Mouse (Mus musculus): Measurements from ENCODE around the gene Gm11011. TPM values are rescaled to one million over a fixed set of nuclear protein-coding genes. Genes with fewer than 3 reads are reported as not detected.

Gene Gm11011
- polyA plus RNA-seq, 1 experiment from 2014 or later = not detected

DNA sequence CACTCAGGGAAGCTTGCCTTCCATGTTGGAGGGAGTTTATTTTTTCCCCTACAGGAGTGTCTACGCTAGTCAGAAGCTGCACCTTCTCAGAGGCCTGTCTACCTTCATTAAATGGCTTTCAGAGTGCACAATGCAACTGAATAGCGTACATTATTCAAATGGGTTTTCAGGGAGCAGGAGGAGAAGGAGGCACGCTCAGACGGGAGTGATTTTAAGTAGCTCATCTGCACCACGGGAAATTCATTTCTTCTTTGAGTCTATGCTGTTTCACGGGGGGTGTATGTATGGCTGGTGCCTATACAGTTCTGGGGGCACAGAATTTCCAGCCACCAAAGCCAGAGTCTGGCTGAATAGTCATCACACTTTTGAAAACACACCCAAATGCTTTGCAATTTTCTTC, 9.8 kb upstream of the Gm11011 start:
- no peaks in the 10 kb centered on the region for H3K36me3 ChIP-seq (ENCODE audit: control insufficient read depth, insufficient read depth, low read length)
- no peak overlapping the region for H3K4me2 ChIP-seq (ENCODE audit: low read depth, low read length)
- H3K27me3 ChIP-seq (replicated peaks; ENCODE audit: control insufficient read depth, insufficient read depth, low read length) = no peaks in the 10 kb centered on the region
- ATAC-seq = no peak
- no peaks in the 10 kb centered on the region for H3K9me3 ChIP-seq (ENCODE audit: control insufficient read depth, low read length)
- no peaks in the 10 kb centered on the region for H3K4me1 ChIP-seq (ENCODE audit: control insufficient read depth, insufficient read depth, low read length)
- no peak overlapping the region for H3K9ac ChIP-seq (ENCODE audit: low read depth, low read length)
- 84% methylated on average over 6 of the region's 6 CpGs for whole genome bisulfite sequencing
- no peak overlapping the region for H3K4me3 ChIP-seq (ENCODE audit: low read length)
- H3K27ac ChIP-seq (ENCODE audit: low read length) = no peak overlapping the region

DNA sequence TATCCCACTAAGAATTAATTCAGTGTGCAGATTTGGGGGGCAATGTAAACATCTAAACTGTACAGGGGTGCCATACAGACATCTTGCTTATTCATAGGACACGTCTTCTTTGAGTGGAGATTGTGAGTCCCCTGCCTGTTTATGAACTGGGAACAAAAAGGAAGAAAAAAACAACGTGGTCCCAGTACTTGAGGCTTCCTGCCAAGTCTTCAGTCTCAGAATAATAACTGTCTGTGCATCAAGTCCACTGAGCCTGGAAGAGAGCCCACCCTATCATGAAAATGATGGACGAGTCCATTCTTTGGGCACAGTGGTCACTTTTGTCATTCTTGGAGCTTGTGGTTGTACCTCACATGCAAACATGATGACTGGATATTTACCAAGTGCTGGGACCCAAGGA, 6.2 kb upstream of the Gm11011 start:
- no peaks in the 10 kb centered on the region for H3K36me3 ChIP-seq (ENCODE audit: control insufficient read depth, insufficient read depth, low read length)
- no peak overlapping the region for H3K27ac ChIP-seq (ENCODE audit: low read length)
- no peaks in the 10 kb centered on the region for H3K27me3 ChIP-seq (replicated peaks; ENCODE audit: control insufficient read depth, insufficient read depth, low read length)
- no peak overlapping the region for H3K9ac ChIP-seq (ENCODE audit: low read depth, low read length)
- H3K4me2 ChIP-seq (ENCODE audit: low read depth, low read length) = no peak overlapping the region
- 58% methylated on average over 3 of the region's 3 CpGs for WGBS
- H3K9me3 ChIP-seq (ENCODE audit: control insufficient read depth, low read length) = no peaks in the 10 kb centered on the region
- ATAC-seq = no peak
- H3K4me3 ChIP-seq (ENCODE audit: low read length) = no peak overlapping the region
- no peaks in the 10 kb centered on the region for H3K4me1 ChIP-seq (ENCODE audit: control insufficient read depth, insufficient read depth, low read length)

DNA sequence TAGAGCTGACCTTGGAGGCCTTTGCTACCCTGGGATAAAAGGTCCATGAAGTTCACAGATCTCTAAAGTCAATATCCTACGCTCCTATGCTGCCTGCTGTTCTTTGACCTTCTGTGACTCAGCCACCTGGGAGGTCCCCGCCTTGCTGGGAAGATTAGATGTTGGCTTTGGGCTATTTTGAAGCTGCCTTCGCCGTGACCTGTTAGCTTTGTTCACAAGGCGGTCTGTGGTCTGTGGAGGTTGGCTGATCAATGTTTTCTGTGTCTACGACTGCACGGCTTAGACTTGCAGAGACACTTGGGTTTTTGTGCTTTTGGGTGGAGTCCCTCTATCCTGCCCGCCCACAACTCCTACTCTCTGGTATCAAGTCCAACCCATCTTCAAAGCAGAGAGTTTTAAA, 2.9 kb upstream of the Gm11011 start:
- whole genome bisulfite sequencing = 73% methylated on average over 8 of the region's 8 CpGs
- H3K27me3 ChIP-seq (replicated peaks; ENCODE audit: control insufficient read depth, insufficient read depth, low read length) = no peaks in the 10 kb centered on the region
- no peak overlapping the region for H3K9ac ChIP-seq (ENCODE audit: low read depth, low read length)
- no peaks in the 10 kb centered on the region for H3K9me3 ChIP-seq (ENCODE audit: control insufficient read depth, low read length)
- H3K4me3 ChIP-seq (ENCODE audit: low read length) = no peak overlapping the region
- no peak overlapping the region for H3K4me2 ChIP-seq (ENCODE audit: low read depth, low read length)
- no peak overlapping the region for H3K27ac ChIP-seq (ENCODE audit: low read length)
- no peaks in the 10 kb centered on the region for H3K4me1 ChIP-seq (ENCODE audit: control insufficient read depth, insufficient read depth, low read length)
- H3K36me3 ChIP-seq (ENCODE audit: control insufficient read depth, insufficient read depth, low read length) = no peaks in the 10 kb centered on the region
- ATAC-seq = peak; percentile 52; the same call in 1 of the 2 replicates

DNA sequence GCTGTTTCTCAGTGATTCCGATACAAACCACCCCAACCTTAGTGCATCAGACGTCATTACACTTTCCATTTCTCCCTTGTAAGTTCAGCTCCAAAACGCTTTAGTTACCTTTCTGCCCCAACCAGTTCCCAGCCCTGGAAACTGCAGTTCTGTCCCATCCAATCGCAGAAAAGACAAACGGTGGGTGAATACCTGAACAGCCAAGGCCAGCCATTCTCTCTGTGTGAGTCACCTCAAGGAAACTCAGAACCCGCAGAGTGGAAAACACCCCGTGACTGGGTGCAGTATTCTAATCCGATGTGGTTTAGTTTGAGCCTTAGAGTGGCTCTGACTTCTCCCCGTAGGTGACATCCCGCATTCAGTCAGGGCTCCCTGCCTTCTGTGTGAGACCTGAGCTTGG, 2.2 kb upstream of the Gm11011 start:
- no peaks in the 10 kb centered on the region for H3K27me3 ChIP-seq (replicated peaks; ENCODE audit: control insufficient read depth, insufficient read depth, low read length)
- no peaks in the 10 kb centered on the region for H3K4me1 ChIP-seq (ENCODE audit: control insufficient read depth, insufficient read depth, low read length)
- no peaks in the 10 kb centered on the region for H3K9me3 ChIP-seq (ENCODE audit: control insufficient read depth, low read length)
- no peaks in the 10 kb centered on the region for H3K36me3 ChIP-seq (ENCODE audit: control insufficient read depth, insufficient read depth, low read length)
- H3K4me3 ChIP-seq (ENCODE audit: low read length) = no peak overlapping the region
- ATAC-seq = no peak
- no peak overlapping the region for H3K27ac ChIP-seq (ENCODE audit: low read length)
- WGBS = 81% methylated on average over 10 of the region's 10 CpGs
- H3K9ac ChIP-seq (ENCODE audit: low read depth, low read length) = no peak overlapping the region
- H3K4me2 ChIP-seq (ENCODE audit: low read depth, low read length) = no peak overlapping the region

DNA sequence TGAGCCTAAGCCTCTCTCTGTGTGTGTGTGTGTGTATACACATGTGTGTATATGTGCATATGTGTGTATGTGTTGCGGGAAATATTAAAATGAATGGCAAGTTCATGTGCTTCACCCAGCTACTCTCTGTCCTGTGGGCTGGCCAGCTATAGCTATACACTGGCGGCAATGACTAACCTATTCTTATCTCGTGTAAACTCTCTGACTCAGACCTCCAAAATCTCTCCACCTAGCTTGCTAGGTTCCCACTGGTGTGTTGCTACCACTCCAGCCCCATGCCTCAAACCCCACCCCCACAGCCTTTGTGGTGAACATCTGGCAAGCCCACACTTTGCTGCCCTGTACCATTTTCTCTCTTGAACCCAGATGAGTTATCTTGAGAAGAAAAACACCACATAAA, 857 bp downstream of the Gm11011 start:
- Histone ChIP-seq H3K4me3 (ENCODE audit: low read length) (no peak overlapping the region), H3K9ac (ENCODE audit: low read depth, low read length) (no peak overlapping the region), H3K27me3 (replicated peaks; ENCODE audit: control insufficient read depth, insufficient read depth, low read length) (no peaks in the 10 kb centered on the region), H3K4me1 (ENCODE audit: control insufficient read depth, insufficient read depth, low read length) (no peaks in the 10 kb centered on the region), H3K36me3 (ENCODE audit: control insufficient read depth, insufficient read depth, low read length) (no peaks in the 10 kb centered on the region), H3K4me2 (ENCODE audit: low read depth, low read length) (no peak overlapping the region), H3K9me3 (ENCODE audit: control insufficient read depth, low read length) (no peaks in the 10 kb centered on the region), H3K27ac (ENCODE audit: low read length) (no peak overlapping the region)
- ATAC-seq = no peak
- 67% methylated on average over 3 of the region's 3 CpGs for WGBS

DNA sequence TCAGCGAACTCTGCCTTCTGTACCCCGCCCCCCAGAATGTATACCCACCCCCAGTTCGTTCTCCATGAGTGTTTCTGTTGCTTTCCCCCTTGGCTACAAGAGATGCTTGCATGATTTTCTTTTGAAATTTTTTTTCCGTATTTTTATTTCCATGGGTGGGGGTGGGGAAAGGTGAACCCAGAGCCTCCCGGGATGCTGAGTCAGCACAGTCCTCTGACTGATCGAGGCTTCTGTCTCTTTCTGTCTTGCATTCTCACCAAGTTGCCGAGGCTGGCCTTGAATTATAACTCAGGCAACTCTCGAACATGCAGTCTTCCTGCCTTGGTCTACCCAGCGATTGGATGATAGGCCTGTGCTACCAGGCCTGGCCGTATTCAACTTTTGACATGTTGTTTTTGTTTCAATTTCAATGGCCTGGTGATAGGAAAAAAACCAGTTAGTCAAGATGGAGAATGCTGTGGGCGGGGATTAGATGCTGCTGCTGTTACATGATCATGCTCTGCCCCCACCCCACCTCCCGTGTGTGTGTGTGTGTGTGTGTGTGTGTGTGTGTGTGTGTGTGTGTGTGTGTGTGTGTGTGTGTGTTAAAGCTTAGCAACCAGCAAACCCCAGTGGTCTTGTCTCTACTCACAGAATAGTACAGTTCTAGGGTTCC, 1.8 kb downstream of the Gm11011 start:
- H3K36me3 ChIP-seq (ENCODE audit: control insufficient read depth, insufficient read depth, low read length) = no peaks in the 10 kb centered on the region
- no peaks in the 10 kb centered on the region for H3K27me3 ChIP-seq (replicated peaks; ENCODE audit: control insufficient read depth, insufficient read depth, low read length)
- no peaks in the 10 kb centered on the region for H3K9me3 ChIP-seq (ENCODE audit: control insufficient read depth, low read length)
- 72% methylated on average over 12 of the region's 12 CpGs for WGBS
- no peak overlapping the region for H3K27ac ChIP-seq (ENCODE audit: low read length)
- no peaks in the 10 kb centered on the region for H3K4me1 ChIP-seq (ENCODE audit: control insufficient read depth, insufficient read depth, low read length)
- no peak overlapping the region for H3K4me3 ChIP-seq (ENCODE audit: low read length)
- H3K9ac ChIP-seq (ENCODE audit: low read depth, low read length) = no peak overlapping the region
- H3K4me2 ChIP-seq (ENCODE audit: low read depth, low read length) = no peak overlapping the region
- no peak for ATAC-seq

DNA sequence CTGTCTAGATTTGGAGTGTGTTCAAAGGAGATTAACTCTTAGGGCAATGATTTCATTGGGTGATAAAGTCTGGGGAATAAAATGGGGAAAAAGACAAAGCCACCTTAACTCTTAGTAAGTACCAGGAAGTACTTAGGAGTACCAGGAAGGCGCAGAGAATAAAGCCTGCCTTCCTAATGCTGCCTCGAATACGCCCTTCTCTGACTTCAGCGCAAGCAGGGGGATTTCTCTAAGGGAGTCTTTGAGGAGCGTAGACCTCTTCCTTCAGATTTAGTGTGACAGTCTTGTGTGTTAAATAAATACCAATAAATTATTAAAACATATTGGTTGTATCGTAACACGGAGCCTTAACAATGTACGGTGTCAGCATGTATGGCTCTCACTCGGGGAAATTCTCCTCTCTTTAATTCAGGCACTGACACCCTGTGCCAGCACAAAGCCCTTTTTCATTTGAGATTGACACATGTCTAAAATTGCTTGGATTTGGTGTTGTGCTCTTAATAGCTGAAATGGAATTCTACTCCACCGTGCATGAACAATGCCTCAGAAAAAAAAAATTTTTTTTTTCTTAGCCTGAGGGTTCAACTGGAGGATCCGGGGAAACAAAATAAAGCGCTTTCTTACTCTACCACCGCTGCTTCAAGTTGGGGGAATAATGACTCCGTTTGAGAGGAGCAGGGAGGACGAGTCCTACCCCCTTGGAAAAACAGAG, 2.6 kb downstream of the Gm11011 start:
- no peak overlapping the region for H3K27ac ChIP-seq (ENCODE audit: low read length)
- no peaks in the 10 kb centered on the region for H3K9me3 ChIP-seq (ENCODE audit: control insufficient read depth, low read length)
- no peak for ATAC-seq
- H3K36me3 ChIP-seq (ENCODE audit: control insufficient read depth, insufficient read depth, low read length) = no peaks in the 10 kb centered on the region
- H3K4me2 ChIP-seq (ENCODE audit: low read depth, low read length) = no peak overlapping the region
- WGBS = 72% methylated on average over 15 of the region's 15 CpGs
- H3K4me3 ChIP-seq (ENCODE audit: low read length) = no peak overlapping the region
- no peaks in the 10 kb centered on the region for H3K4me1 ChIP-seq (ENCODE audit: control insufficient read depth, insufficient read depth, low read length)
- H3K27me3 ChIP-seq (replicated peaks; ENCODE audit: control insufficient read depth, insufficient read depth, low read length) = no peaks in the 10 kb centered on the region
- no peak overlapping the region for H3K9ac ChIP-seq (ENCODE audit: low read depth, low read length)

DNA sequence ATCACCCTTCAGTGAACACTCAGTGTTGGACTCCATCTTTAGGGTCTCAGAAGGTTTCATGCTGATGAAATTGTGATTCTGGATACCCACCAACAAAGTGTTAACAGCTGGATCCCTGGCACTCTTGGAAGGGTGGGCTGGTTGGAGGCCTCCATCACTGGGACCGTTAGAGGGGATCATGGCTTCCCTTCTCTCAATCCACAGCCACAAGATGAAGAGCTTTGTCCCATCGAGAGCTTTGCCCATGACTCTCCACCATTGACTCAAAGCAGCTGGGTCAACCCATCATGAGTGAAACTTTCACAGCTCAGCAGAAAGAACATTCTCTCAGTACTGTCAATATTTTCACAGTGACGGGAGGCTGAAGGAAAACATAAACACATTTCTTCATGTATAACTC, 4.1 kb downstream of the Gm11011 start:
- ATAC-seq = no peak
- Histone ChIP-seq H3K36me3 (ENCODE audit: control insufficient read depth, insufficient read depth, low read length) (no peaks in the 10 kb centered on the region), H3K4me1 (ENCODE audit: control insufficient read depth, insufficient read depth, low read length) (no peaks in the 10 kb centered on the region), H3K9ac (ENCODE audit: low read depth, low read length) (no peak overlapping the region), H3K4me3 (ENCODE audit: low read length) (no peak overlapping the region), H3K4me2 (ENCODE audit: low read depth, low read length) (no peak overlapping the region), H3K9me3 (ENCODE audit: control insufficient read depth, low read length) (no peaks in the 10 kb centered on the region), H3K27me3 (replicated peaks; ENCODE audit: control insufficient read depth, insufficient read depth, low read length) (0 out of 2 replicates have a peak, but pooled peaks cover 1% of the 10 kb centered on the region), H3K27ac (ENCODE audit: low read length) (no peak overlapping the region)
- 77% methylated on average over 3 of the region's 3 CpGs for WGBS

DNA sequence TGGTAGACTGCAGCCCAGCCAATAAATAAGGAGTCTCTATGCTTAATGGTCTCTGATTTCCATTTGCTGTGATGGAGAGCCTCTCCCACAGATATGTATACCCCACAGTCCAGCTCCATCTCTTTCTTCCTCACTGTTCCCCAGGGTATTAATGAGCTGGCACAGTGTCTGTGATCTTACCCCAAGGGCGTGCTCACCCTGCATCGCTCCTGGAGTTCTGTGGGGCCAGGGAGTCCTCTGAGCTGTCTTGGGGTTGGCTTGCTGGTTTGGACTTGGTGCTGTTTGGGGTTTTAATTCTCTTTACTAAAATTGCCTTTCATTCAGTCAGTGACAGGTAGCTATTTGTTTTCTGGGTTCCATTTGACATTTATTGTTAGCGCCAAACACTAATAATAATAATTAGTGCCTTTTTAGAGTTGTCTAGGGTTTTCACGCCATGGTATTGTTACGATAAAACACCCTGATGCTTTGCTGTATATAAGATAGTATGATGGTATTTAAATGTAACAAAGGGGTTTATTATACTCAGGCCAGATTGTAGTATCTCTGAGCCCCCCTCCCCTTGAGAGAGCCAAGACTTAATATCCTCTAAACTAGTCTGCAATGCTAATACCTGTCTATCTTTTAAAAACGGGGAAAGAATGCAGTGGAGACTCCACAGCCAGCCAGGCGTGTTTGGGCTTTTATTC, 9.9 kb downstream of the Gm11011 start:
- H3K27me3 ChIP-seq (replicated peaks; ENCODE audit: control insufficient read depth, insufficient read depth, low read length) = 0 out of 2 replicates have a peak, but pooled peaks cover 3% of the 10 kb centered on the region
- WGBS = 80% methylated on average over 7 of the region's 7 CpGs
- H3K4me2 ChIP-seq (ENCODE audit: low read depth, low read length) = no peak overlapping the region
- no peak for ATAC-seq
- H3K9ac ChIP-seq (ENCODE audit: low read depth, low read length) = no peak overlapping the region
- no peak overlapping the region for H3K27ac ChIP-seq (ENCODE audit: low read length)
- no peaks in the 10 kb centered on the region for H3K9me3 ChIP-seq (ENCODE audit: control insufficient read depth, low read length)
- H3K4me1 ChIP-seq (ENCODE audit: control insufficient read depth, insufficient read depth, low read length) = no peaks in the 10 kb centered on the region
- H3K36me3 ChIP-seq (ENCODE audit: control insufficient read depth, insufficient read depth, low read length) = no peaks in the 10 kb centered on the region
- H3K4me3 ChIP-seq (ENCODE audit: low read length) = no peak overlapping the region

Data from intestine, embryonic 16.5 days (tissue).